Mouse (Mus musculus) olfactory bulb, adult 2 months (tissue): ENCODE results near the gene Lrrc23. TPM values are rescaled to one million over a fixed set of nuclear protein-coding genes. Genes with fewer than 3 reads are reported as not detected.
A peak's percentile ranks its signal among the peaks of the same experiment; 100 is the strongest.
"Not testable (repeated sequence)": the region's sequence is repeated elsewhere in the genome, so short reads cannot be mapped to it uniquely, and the experiment has no call there.

Source experiments
- H3K27ac ChIP-seq: fragments of 200-500 bp; 2 replicates; pipeline ENCODE4 v1.5.1; 2012; ENCODE audit warnings: low read depth, low read length; ENCODE audit not compliant: insufficient read depth
- H3K4me1 ChIP-seq: fragments of 200-500 bp; 2 replicates; pipeline ENCODE4 v1.6.1; 2012; ENCODE audit warnings: low read length; ENCODE audit not compliant: control insufficient read depth, insufficient read depth
- H3K4me3 ChIP-seq: fragments of 200-500 bp; 2 replicates; pipeline ENCODE4 v1.5.1; 2012; ENCODE audit warnings: mild to moderate bottlenecking, low read depth, low read length, moderate library complexity; ENCODE audit not compliant: insufficient read depth
- CTCF ChIP-seq: fragments of 200-500 bp; IDR thresholded peaks from 2 replicates; pipeline ENCODE4 v1.5.1; 2012; ENCODE audit warnings: low read depth, mild to moderate bottlenecking, low read length, moderate library complexity; ENCODE audit not compliant: insufficient read depth
- POLR2A ChIP-seq: fragments of 200-500 bp; IDR thresholded peaks from 2 replicates; pipeline ENCODE4 v1.6.1; 2012; ENCODE audit warnings: mild to moderate bottlenecking, low read depth, low read length, moderate library complexity; ENCODE audit not compliant: insufficient read depth
- WGBS: fragments of 180-500 bp; shearing (Covaris S2); methylation state at CpG from one replicate; pipeline ENCODE4 v1.1.7; 2018; 5-methylcytosine and 5-hydroxymethylcytosine counted together
- polyA plus RNA-seq: library from polyadenylated mRNA; stranded (reverse); fragments of >200 nt; gene quantifications from 2 replicates; pipeline ENCODE4 v1.2.4, GENCODE M21; 2012; ENCODE audit warnings: low replicate concordance; ENCODE audit not compliant: missing spikeins, insufficient read depth, insufficient read length

Lrrc23 gene
- polyA plus RNA-seq, 1 experiment, result not detected

DNA sequence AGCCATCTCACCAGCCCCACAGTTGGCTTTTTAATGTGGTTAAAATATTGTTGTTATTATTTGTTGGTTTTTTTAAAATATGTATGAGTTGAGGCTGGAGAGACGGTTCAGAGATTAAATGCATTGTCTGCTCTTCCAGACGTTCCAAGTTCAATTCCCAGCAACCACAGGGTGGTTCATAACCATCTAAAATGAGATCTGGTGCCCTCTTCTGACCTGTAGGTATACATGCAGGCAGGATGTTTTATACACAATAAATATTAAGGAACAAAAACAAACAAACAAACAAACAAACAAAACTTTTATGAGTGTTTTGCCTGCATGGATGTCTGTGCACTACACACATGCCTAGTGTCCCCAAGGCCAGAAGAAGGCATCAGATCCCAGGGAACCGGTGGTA lies 23.5 kb upstream of the Lrrc23 start:
- WGBS, result 78% methylated on average over 3 of the region's 3 CpGs
- no peak for TF ChIP-seq CTCF
- TF ChIP-seq POLR2A, result no peak
- Histone ChIP-seq H3K4me3 (no peak overlapping the region), H3K4me1 (peaks cover 13% of the 10 kb centered on the region), H3K27ac (no peak overlapping the region)

DNA sequence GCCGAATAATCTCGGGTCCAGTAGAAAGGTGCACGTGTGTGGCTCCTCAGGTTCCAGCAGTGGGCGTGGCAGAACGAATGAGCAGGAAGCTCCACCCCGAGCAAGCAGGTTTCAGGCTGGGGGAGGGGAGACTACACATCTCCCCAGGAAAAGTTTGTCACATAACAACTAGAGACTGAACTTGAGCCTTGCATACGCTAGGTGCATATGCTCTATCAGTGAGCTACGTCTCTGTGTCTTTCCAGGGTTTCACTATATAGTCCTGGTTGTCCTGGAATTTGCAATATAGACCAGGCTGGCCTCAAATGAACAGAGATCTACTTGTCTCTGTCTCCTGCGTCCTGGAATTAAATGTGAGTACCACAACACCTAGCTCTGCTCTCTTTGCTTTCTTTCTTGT lies 22.9 kb upstream of the Lrrc23 start:
- not testable (repeated sequence) for H3K27ac ChIP-seq, H3K4me1 ChIP-seq, H3K4me3 ChIP-seq
- WGBS, result 27% methylated on average over 7 of the region's 9 CpGs

DNA sequence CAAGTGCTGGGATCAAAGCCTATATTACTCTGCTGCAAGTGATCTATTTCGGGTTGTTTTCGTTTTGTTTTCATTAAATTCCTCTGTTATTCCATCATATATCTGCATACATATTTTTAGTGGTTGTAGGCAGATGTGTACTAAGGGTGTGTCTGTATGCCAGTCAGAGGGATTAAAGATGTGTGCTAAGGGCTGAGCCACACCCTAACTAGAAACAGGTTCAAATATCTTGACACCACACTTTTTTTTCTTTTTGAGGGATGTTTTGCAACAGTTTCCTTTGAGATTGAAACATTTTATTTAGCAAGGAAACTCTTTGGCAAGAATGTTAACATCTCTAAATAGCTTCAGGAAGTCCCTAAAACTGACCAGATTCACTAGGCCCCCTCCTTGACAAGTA lies 16.7 kb upstream of the Lrrc23 start:
- 85% methylated on average over 2 of the region's 2 CpGs for WGBS
- no peak overlapping the region for H3K4me3 ChIP-seq
- TF ChIP-seq CTCF (no peak), POLR2A (no peak)
- no peaks in the 10 kb centered on the region for H3K4me1 ChIP-seq
- no peak overlapping the region for H3K27ac ChIP-seq

GRCm38 (mm10) chr6:124795781-124796180 lies 16.3 kb upstream of the Lrrc23 start:
- TF ChIP-seq CTCF, result no peak
- TF ChIP-seq POLR2A, result no peak
- Histone ChIP-seq H3K4me3 (no peak overlapping the region), H3K27ac (no peak overlapping the region), H3K4me1 (no peaks in the 10 kb centered on the region)
- WGBS, result 41% methylated on average over 4 of the region's 4 CpGs

- no peaks in the 10 kb centered on the region for H3K4me1 ChIP-seq
- no peak overlapping the region for H3K27ac ChIP-seq
- 91% methylated on average over 3 of the region's 3 CpGs for WGBS
- H3K4me3 ChIP-seq, result no peak overlapping the region
- TF ChIP-seq POLR2A (no peak), CTCF (no peak)
Measured at GRCm38 (mm10) chr6:124791911-124792310, 12.4 kb upstream of the Lrrc23 start.

- Histone ChIP-seq H3K27ac (peak overlapping the region; percentile 52; the same call in 1 of the 2 replicates), H3K4me1 (no peaks in the 10 kb centered on the region), H3K4me3 (no peak overlapping the region)
- WGBS, result 39% methylated on average over 4 of the region's 4 CpGs
- TF ChIP-seq CTCF (no peak), POLR2A (no peak)
Measured at GRCm38 (mm10) chr6:124790121-124790520, 10.6 kb upstream of the Lrrc23 start.

DNA sequence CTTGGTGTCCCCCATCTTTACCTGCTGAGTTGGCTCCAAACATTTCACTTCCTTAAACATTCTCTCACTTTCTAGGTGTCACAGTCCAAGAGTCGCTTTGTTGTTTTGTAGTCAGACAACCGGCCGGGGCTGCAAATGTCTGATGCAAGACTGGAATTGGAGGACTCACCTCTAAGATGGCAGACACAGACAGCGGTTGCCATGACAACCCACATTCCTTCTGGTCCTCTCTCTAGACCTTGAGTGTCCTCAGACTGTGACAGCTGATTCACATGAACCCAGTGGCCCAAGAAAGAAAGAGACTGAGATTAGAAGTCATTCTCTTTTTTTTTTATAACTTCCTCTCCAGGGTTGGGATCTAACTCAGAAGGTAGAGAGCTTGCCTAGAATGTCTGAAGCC lies 10.0 kb upstream of the Lrrc23 start:
- H3K4me3 ChIP-seq, result no peak overlapping the region
- TF ChIP-seq CTCF (no peak), POLR2A (no peak)
- 83% methylated on average over 4 of the region's 4 CpGs for WGBS
- no peaks in the 10 kb centered on the region for H3K4me1 ChIP-seq
- peak overlapping the region; percentile 52; the same call in 1 of the 2 replicates for H3K27ac ChIP-seq

DNA sequence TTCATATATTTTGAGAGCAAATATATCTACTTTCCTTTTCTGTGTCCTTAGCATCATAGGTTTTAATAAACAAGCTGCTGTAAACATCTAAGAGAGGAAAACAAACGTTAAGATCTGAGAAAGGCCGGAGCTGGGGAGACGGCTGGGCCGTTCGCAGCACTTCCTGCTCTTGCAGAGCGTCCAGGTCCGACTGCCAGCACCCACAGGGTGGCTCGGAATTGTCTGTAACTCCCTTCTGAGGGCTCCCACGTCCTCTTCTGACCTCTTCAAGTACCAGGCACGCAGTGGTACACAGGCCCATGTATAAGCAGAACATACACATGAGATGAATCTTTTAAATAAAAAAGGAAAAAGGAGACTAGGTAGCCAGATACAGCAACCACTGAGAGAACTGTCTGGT lies 8.2 kb upstream of the Lrrc23 start:
- Histone ChIP-seq H3K27ac (no peak overlapping the region), H3K4me3 (no peak overlapping the region), H3K4me1 (no peaks in the 10 kb centered on the region)
- no peak for TF ChIP-seq POLR2A
- TF ChIP-seq CTCF, result no peak
- 80% methylated on average over 10 of the region's 10 CpGs for WGBS

DNA sequence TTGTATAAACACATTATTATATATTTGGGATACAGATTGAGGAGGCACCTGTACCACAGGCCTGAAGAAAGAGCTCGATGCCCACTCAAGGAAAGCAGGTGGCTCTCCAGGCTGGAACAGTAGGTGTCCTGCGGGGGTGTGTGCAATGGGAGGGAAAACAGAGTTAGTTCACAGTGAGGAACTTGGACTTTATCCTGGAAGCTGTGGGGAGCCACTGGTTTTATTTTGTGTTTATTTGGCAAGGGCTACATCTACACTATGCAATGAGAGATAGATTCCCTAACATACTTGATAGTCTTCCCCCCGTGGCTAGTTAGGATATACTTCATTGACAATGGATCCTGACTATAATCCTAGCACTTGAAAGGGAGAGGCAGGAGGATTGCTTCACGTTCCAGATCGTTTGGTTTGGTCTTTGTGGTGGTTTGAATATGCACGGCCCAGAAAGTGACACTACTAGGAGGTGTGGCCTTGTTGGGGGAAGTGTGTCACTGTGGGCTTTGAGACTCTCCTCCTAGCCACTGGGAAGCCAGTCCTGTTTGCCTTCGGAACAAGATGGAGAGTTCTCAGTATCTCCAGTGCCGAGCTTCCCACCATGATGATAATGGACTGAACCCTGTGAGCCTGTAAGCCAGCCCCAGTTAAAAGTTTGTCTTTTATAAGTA lies 7.4 kb upstream of the Lrrc23 start:
- H3K27ac ChIP-seq, result no peak overlapping the region
- WGBS, result 47% methylated on average over 8 of the region's 8 CpGs
- H3K4me3 ChIP-seq, result no peak overlapping the region
- peaks cover 4% of the 10 kb centered on the region; the same call in 1 of the 2 replicates for H3K4me1 ChIP-seq
- no peak for TF ChIP-seq CTCF

DNA sequence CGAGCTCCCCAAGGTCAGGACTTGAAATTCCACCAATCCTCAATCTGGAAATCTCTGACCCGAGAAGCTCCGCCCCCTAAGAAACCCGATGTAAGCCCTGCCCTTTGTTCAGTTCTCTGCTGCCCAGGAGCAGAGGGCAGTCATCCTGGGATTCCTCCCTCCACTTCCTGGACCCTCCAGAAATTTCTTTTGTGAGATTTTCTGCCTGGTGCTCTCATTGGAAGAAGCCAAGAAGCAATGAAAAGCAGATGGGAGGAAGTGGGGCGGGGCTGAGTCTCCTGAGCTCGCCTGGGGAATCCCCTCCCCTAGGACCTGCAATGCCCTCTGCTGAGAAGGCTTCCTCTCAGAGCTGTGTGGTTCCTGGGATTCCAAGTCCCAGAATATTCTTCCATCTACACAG lies 2.9 kb upstream of the Lrrc23 start:
- Histone ChIP-seq H3K4me3 (no peak overlapping the region), H3K27ac (no peak overlapping the region), H3K4me1 (peaks cover 18% of the 10 kb centered on the region)
- TF ChIP-seq POLR2A (no peak), CTCF (no peak)
- WGBS, result 24% methylated on average over 6 of the region's 6 CpGs
